Mouse (Mus musculus) midbrain, embryonic 12.5 days (tissue): ENCODE measurements around the gene Enox1. TPM values are rescaled to one million over a fixed set of nuclear protein-coding genes. Genes with fewer than 3 reads are reported as not detected.

Source experiments
- ATAC-seq: fragments of 200-750 bp; cut with Nextera tagmentation; 2 replicates; pipeline ENCODE4 v1.8.0; 2017; ENCODE audit warnings: low read depth, moderate TSS enrichment, moderate library complexity; ENCODE audit not compliant: low FRiP score
- H3K27ac ChIP-seq: fragments of 300-500 bp; sonication (generic); replicated peaks from 2 replicates; pipeline ENCODE4 v1.5.1; 2016; ENCODE audit warnings: mild to moderate bottlenecking
- H3K27me3 ChIP-seq: fragments of 300-500 bp; sonication (generic); 2 replicates; pipeline ENCODE4 v1.6.1; 2016; ENCODE audit warnings: mild to moderate bottlenecking
- H3K36me3 ChIP-seq: fragments of 300-500 bp; sonication (generic); 2 replicates; pipeline ENCODE4 v1.6.1; 2016
- H3K4me1 ChIP-seq: fragments of 300-500 bp; sonication (generic); 2 replicates; pipeline ENCODE4 v1.6.1; 2016
- H3K4me2 ChIP-seq: fragments of 300-500 bp; sonication (generic); replicated peaks from 2 replicates; pipeline ENCODE4 v1.6.1; 2016; ENCODE audit warnings: mild to moderate bottlenecking, moderate library complexity
- H3K4me3 ChIP-seq: fragments of 300-500 bp; sonication (generic); 2 replicates; pipeline ENCODE4 v1.5.1; 2016; ENCODE audit warnings: mild to moderate bottlenecking
- H3K9ac ChIP-seq: fragments of 300-500 bp; sonication (generic); replicated peaks from 2 replicates; pipeline ENCODE4 v1.6.1; 2016; ENCODE audit warnings: mild to moderate bottlenecking, moderate library complexity
- H3K9me3 ChIP-seq: fragments of 300-500 bp; sonication (generic); 2 replicates; pipeline ENCODE4 v1.6.1; 2016; ENCODE audit warnings: mild to moderate bottlenecking
- WGBS: fragments of 180-500 bp; shearing (Covaris S2); methylation state at CpG from one replicate; pipeline ENCODE4 v1.1.7; 2016; 5-methylcytosine and 5-hydroxymethylcytosine counted together
- polyA plus RNA-seq: library from polyadenylated mRNA; unstranded; fragments of >200 nt; fragmentation: Nextera tagmentation; extraction: Ambion mirVana; gene quantifications from 2 replicates; pipeline ENCODE4 v1.2.1, GENCODE M21; 2016

Enox1 gene
- polyA plus RNA-seq, 1 experiment from 2014 or later, result 35.1 TPM

DNA sequence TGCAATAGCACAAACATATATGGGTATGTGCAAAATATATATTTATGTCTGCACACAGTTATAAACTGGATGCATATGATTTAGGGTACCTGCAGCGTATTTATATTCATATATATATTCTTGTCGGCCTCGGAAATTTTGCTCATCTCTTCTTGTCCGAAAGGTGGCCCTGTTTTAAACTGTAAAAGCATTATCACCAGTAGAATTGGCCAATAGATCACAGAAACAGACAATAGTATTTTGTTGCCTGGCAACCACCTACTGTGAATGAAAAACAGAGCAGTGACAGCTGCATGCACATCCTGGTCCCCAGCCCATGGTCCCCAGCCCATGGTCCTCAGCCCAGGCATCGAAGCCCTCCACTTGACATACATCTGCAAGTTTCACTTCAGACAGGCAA lies 2.8 kb downstream of the Enox1 start:
- Histone ChIP-seq H3K4me2 (peak overlapping the region; percentile 91), H3K4me3 (no peak overlapping the region), H3K27me3 (peaks cover 5% of the 10 kb centered on the region; the same call in 1 of the 2 replicates), H3K9ac (no peak overlapping the region), H3K9me3 (no peaks in the 10 kb centered on the region), H3K27ac (0 out of 2 replicates have a peak overlapping the region, but pooled peaks have one; percentile 39), H3K36me3 (no peaks in the 10 kb centered on the region), H3K4me1 (peaks cover 28% of the 10 kb centered on the region)
- no peak for ATAC-seq
- WGBS, result 83% methylated on average over 5 of the region's 5 CpGs

DNA sequence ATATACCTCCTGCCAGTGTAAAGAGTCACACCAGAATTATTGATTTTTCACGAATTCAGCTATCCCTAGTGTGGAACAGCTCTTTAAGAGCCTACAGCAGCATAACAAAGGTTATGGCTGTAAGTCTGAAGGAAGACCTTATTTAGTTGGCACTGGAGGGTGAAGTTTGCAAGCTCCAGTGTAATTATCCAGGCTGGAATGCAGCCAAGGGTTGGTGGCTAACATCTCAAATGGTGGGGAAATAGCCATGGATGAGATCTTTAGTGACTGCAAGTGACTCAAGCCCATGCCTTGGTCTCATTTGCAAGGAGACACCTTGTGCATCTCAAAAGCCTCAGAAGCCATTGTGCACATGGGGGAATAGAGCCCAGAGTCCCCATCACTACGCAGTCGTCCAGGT lies 5.9 kb downstream of the Enox1 start:
- Histone ChIP-seq H3K4me3 (no peak overlapping the region), H3K9ac (no peak overlapping the region), H3K4me2 (no peak overlapping the region), H3K36me3 (peaks cover 5% of the 10 kb centered on the region; the same call in 1 of the 2 replicates), H3K27ac (no peak overlapping the region), H3K9me3 (no peaks in the 10 kb centered on the region), H3K4me1 (peaks cover 20% of the 10 kb centered on the region), H3K27me3 (no peaks in the 10 kb centered on the region)
- no peak for ATAC-seq
- WGBS, result 89% methylated on average over 3 of the region's 3 CpGs

DNA sequence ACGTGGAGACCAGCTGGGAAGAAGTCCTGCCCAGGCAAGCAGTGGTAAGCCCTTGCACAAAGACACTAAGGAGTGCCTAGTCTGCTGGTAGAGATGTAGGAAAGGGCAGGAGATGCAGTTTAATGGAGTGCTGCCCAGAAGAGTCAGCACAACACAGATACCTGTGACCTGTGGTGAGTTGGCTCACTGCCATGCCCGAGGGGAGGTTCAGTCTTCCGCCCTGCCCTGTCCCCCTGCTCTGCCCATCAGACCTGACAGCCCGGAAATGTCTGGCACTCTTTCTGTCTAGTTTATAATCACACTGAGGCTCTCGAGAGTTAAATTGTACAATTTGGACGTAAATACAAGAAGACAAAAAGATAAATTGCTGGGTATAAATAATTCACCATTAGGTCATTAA lies 7.8 kb downstream of the Enox1 start:
- no peak overlapping the region for H3K4me2 ChIP-seq
- no peak overlapping the region for H3K9ac ChIP-seq
- peaks cover 5% of the 10 kb centered on the region; the same call in 1 of the 2 replicates for H3K36me3 ChIP-seq
- WGBS, result 91% methylated on average over 6 of the region's 6 CpGs
- H3K27me3 ChIP-seq, result no peaks in the 10 kb centered on the region
- no peak for ATAC-seq
- no peak overlapping the region for H3K4me3 ChIP-seq
- H3K9me3 ChIP-seq, result no peaks in the 10 kb centered on the region
- no peak overlapping the region for H3K27ac ChIP-seq
- H3K4me1 ChIP-seq, result peaks cover 10% of the 10 kb centered on the region

DNA sequence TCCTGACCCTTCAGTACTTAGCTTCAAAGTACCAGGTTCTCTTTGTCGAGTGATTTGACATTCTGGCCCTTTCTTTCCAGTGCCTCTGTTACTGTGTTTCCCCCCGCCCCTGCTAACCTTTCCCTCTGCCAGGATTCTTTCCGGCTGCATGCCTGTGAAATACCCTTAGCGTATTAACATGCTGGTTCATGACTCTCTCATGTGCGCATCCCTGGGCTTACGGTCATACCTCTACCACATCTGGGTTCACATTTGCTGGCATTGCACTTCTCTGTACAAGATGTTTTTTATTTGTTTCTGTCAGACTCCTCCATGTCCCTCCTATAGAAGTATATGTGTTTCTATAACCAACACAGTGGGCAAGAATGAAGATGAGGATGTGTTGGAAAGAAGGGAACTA lies 11.6 kb downstream of the Enox1 start:
- Histone ChIP-seq H3K27me3 (no peaks in the 10 kb centered on the region), H3K36me3 (peaks cover 5% of the 10 kb centered on the region; the same call in 1 of the 2 replicates), H3K9ac (no peak overlapping the region), H3K9me3 (no peaks in the 10 kb centered on the region), H3K4me3 (no peak overlapping the region), H3K4me2 (no peak overlapping the region), H3K27ac (no peak overlapping the region), H3K4me1 (no peaks in the 10 kb centered on the region)
- WGBS, result 87% methylated on average over 6 of the region's 6 CpGs
- ATAC-seq, result no peak

DNA sequence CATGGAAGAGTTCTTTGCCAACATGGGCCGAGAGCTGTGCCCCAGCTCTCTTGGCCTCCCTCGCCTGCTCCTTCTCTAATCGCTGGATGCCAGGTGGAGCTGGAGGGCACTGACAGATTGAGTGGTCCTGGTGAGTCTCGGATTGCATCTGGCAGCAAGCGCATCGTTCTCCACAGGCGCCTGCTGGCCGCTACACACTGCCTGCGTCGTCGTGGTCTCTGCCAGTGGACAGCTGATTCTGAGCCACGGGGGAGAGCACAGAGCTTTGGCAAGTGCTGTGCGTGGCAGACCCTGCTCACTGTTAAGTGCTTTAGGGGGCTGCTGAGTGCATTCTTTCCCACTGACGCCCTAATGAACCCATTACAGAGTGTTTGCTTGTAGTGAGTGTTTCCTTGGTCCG lies 17.9 kb downstream of the Enox1 start:
- WGBS, result 80% methylated on average over 15 of the region's 15 CpGs
- no peak for ATAC-seq

DNA sequence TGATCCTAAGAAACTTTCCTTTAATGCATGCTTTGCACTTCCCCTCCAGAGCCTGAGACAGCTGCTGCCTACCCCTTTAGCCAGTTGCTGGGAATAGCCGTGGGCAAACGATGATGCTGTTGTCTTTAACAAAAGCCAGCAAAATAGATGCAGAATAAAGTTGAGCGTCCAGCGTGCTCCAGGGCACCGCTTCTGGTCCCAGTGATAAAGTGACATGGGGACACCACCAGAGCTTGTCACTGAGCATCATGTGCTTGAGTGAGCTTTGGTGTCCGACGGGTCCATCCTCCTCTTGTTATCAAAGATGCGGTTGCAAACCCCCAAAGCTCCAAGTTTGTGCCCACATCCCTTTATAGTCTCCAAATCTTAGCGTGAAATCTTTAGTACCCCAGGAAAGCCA lies 18.4 kb downstream of the Enox1 start:
- 90% methylated on average over 9 of the region's 9 CpGs for WGBS
- no peak for ATAC-seq
- H3K4me1 ChIP-seq, result no peaks in the 10 kb centered on the region
- H3K27me3 ChIP-seq, result no peaks in the 10 kb centered on the region
- no peak overlapping the region for H3K27ac ChIP-seq
- H3K9me3 ChIP-seq, result no peaks in the 10 kb centered on the region
- H3K9ac ChIP-seq, result no peak overlapping the region
- no peak overlapping the region for H3K4me3 ChIP-seq
- H3K4me2 ChIP-seq, result no peak overlapping the region
- H3K36me3 ChIP-seq, result no peaks in the 10 kb centered on the region

More for the DNA sequence above, 17.9 kb downstream of the Enox1 start:
- Histone ChIP-seq H3K4me2 (no peak overlapping the region), H3K27me3 (no peaks in the 10 kb centered on the region), H3K9ac (no peak overlapping the region), H3K27ac (no peak overlapping the region), H3K36me3 (no peaks in the 10 kb centered on the region), H3K9me3 (no peaks in the 10 kb centered on the region), H3K4me1 (no peaks in the 10 kb centered on the region), H3K4me3 (no peak overlapping the region)

DNA sequence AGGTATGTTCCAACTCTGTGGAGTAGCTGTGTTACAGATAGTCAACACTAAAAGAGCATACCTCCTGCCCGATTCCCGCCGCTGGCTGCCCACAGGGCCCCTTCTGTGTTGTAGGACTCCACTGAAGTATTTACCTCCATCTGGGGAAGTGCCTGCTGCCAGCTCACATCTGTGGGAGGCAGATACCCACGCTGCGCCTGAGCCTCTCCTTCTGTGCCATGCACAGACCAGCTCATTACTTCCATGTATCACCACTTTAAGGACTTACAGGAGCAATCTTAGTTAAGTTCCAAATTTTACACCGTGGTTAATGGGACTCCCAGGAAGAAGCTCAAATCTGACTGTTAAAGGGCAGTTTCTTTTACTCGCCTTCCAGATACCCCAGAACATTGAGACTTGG lies 23.7 kb downstream of the Enox1 start:
- Histone ChIP-seq H3K4me3 (no peak overlapping the region), H3K9me3 (no peaks in the 10 kb centered on the region), H3K27me3 (no peaks in the 10 kb centered on the region), H3K4me1 (no peaks in the 10 kb centered on the region), H3K4me2 (no peak overlapping the region), H3K27ac (no peak overlapping the region), H3K36me3 (no peaks in the 10 kb centered on the region), H3K9ac (no peak overlapping the region)
- no peak for ATAC-seq
- 89% methylated on average over 7 of the region's 7 CpGs for WGBS

DNA sequence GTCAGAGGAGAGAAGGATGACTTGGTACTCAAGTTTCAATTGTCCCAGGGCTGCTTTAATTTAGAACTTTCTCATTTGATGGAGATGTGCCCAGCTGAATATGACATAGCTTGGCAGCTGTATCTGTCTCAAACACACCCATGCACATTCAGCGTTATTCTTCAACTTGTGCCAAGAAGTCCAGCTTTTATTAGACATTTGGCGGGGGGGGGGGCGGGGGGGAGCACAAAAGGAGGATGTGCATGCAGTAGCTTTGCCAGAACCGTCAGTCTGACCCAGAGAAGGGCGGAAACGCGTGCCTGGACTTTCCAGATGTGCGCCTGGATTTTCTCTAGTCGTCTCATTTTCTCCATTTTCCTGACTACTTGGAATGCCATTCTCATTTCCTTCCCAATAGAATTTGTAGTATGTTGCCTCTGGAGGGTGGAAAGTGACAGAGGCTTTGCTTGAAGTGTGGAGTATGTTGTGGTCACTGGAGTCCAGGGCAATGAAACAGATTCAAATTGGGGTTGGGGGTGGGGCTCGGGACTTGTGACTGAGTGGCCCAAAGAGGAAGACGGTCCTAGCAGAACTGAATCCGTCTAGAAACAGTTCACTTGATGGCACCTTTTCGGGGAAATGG lies 24.3 kb downstream of the Enox1 start:
- Histone ChIP-seq H3K4me2 (no peak overlapping the region), H3K36me3 (no peaks in the 10 kb centered on the region), H3K4me3 (no peak overlapping the region), H3K27me3 (no peaks in the 10 kb centered on the region), H3K9ac (no peak overlapping the region), H3K4me1 (no peaks in the 10 kb centered on the region), H3K9me3 (no peaks in the 10 kb centered on the region), H3K27ac (no peak overlapping the region)
- no peak for ATAC-seq
- 85% methylated on average over 12 of the region's 13 CpGs for WGBS

DNA sequence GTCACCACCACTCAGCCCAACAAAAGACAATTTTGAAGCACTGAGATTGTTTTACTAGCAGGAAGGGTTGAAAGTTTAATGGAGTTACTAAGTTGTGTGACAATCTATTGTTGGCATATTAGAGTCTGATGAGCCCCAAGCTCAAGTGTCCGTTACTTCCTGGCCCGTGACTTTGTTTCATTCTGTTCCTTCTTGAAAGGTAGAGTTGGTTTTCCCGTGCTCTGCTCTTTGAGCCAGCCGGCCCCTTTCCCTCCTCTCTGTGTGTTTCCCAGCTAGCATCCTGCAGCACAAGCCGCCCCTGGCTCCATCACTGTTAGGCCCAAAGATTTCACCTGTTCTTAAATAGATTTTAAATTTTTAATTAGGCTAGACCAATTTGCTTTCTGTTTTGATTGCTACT lies 26.9 kb downstream of the Enox1 start:
- Histone ChIP-seq H3K9ac (no peak overlapping the region), H3K4me3 (no peak overlapping the region), H3K27ac (no peak overlapping the region), H3K36me3 (no peaks in the 10 kb centered on the region), H3K9me3 (no peaks in the 10 kb centered on the region), H3K4me2 (no peak overlapping the region), H3K27me3 (no peaks in the 10 kb centered on the region), H3K4me1 (no peaks in the 10 kb centered on the region)
- WGBS, result 83% methylated on average over 5 of the region's 5 CpGs
- ATAC-seq, result no peak

DNA sequence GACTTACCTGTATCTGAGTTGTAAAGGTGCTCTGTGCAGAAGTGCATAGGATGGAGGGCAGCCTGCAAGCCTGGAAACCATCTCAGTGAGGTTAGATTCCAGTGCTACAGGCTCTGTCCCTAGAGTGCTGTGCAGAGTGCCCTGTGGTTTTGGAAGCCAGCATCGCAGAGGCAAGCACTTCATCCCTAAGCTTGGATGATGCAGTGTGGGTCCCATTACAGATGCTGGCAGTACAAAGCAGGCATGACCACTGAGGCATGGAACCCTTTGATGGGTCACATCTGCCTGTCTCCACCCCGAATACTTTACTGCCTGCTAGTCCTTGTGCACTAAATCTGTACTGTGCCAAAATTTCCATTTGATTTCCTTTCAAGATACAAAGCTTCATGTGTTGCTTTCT lies 33.6 kb downstream of the Enox1 start:
- no peak for ATAC-seq
- Histone ChIP-seq H3K4me2 (no peak overlapping the region), H3K36me3 (no peaks in the 10 kb centered on the region), H3K9ac (no peak overlapping the region), H3K4me1 (peaks cover 11% of the 10 kb centered on the region), H3K27me3 (no peaks in the 10 kb centered on the region), H3K27ac (no peak overlapping the region), H3K9me3 (no peaks in the 10 kb centered on the region), H3K4me3 (no peak overlapping the region)
- WGBS, result 70% methylated on average over 2 of the region's 2 CpGs

DNA sequence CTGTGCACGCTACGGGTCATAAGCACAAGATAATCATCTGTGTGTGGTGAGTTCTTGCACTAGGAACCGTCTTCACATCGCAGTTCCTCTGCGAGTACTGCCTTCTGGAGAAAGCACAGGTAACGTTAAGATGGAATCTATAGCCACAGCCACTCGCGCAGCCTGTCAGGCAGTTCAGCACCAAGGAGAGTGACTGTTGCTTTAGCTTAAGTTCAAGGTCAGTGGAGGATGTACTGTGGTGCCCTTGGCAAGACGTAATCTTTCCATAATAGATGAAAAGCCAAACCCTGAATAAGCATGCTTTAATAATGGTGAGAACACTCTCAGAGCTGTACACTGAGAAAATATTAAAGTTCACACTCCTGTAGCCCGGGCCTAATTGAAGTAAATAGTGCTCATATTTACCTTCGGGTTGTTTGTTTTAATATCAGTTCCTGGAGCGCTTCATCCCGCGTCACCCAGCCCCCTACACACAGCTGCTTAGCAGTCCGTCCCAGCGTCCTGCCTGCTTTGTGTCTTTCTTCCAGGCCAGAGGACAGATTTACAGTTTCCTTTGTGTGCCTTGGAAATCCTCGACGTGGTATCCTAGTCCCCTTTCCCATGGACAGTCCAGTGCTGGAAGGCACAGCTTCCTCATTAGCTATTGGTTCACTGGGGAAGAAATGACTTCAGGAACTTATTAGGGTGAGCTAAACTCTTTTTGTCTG lies 38.9 kb downstream of the Enox1 start:
- H3K36me3 ChIP-seq, result no peaks in the 10 kb centered on the region
- no peaks in the 10 kb centered on the region for H3K9me3 ChIP-seq
- ATAC-seq, result no peak; the same call in 1 of the 2 replicates
- no peak overlapping the region for H3K4me2 ChIP-seq
- no peaks in the 10 kb centered on the region for H3K27me3 ChIP-seq
- H3K4me1 ChIP-seq, result peaks cover 36% of the 10 kb centered on the region
- no peak overlapping the region; the same call in 1 of the 2 replicates for H3K27ac ChIP-seq
- WGBS, result 49% methylated on average over 18 of the region's 18 CpGs
- no peak overlapping the region for H3K4me3 ChIP-seq
- no peak overlapping the region for H3K9ac ChIP-seq

DNA sequence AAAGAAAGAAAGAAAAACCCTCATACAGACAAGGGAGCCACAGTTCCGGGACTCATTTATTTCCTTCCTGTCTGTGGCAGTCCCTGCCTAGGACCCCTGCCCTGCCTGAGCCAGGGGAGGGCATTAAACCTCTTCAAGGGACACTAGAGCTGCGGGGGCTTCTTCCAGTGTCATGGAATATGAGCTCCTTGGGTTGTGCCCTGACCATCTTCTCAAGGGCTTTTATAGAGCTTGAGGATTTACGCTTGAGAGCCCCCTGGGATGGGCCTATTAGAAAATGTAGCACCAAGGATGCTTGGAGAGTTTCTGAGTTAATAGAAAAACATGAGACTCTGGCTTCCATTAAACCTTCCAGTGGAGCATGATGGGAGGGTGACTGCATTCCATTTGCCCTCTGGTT lies 39.7 kb downstream of the Enox1 start:
- H3K4me2 ChIP-seq, result no peak overlapping the region
- peaks cover 36% of the 10 kb centered on the region for H3K4me1 ChIP-seq
- ATAC-seq, result no peak
- H3K9ac ChIP-seq, result no peak overlapping the region
- H3K9me3 ChIP-seq, result no peaks in the 10 kb centered on the region
- no peak overlapping the region; the same call in 1 of the 2 replicates for H3K27ac ChIP-seq
- WGBS, result 55% methylated on average over 3 of the region's 3 CpGs
- no peaks in the 10 kb centered on the region for H3K36me3 ChIP-seq
- no peak overlapping the region for H3K4me3 ChIP-seq
- no peaks in the 10 kb centered on the region for H3K27me3 ChIP-seq
